Mouse (Mus musculus) kidney, postnatal 0 days (tissue): ENCODE data around the gene Dclre1c. TPM values are rescaled to one million over a fixed set of nuclear protein-coding genes. Genes with fewer than 3 reads are reported as not detected.
A peak's percentile ranks its signal among the peaks of the same experiment; 100 is the strongest.

ENCODE experiments used
- ATAC-seq: fragments of 200-750 bp; cut with Nextera tagmentation; replicated peaks from 2 replicates; pipeline ENCODE4 v1.8.0; 2017; ENCODE audit warnings: low read depth, moderate number of reproducible peaks, moderate TSS enrichment, moderate library complexity; ENCODE audit not compliant: low FRiP score
- DNase-seq: peaks from one replicate; pipeline ENCODE4 v3.0.0-alpha.2; 2016; ENCODE audit warnings: low spot score
- H3K27ac ChIP-seq: fragments of 300-500 bp; sonication (generic); 2 replicates; pipeline ENCODE4 v1.5.1; 2014; ENCODE audit warnings: mild to moderate bottlenecking
- H3K27me3 ChIP-seq: fragments of 300-500 bp; sonication (generic); 2 replicates; pipeline ENCODE4 v1.6.1; 2014; ENCODE audit warnings: low read length, mixed read lengths; ENCODE audit not compliant: insufficient read depth
- H3K36me3 ChIP-seq: fragments of 300-500 bp; sonication (generic); 2 replicates; pipeline ENCODE4 v1.6.1; 2014; ENCODE audit warnings: low read length, mixed read lengths; ENCODE audit not compliant: insufficient read depth
- H3K4me1 ChIP-seq: fragments of 300-500 bp; sonication (generic); replicated peaks from 2 replicates; pipeline ENCODE4 v1.6.1; 2014; ENCODE audit warnings: antibody characterized with exemption, low read length, mixed read lengths; ENCODE audit not compliant: insufficient read depth
- H3K4me2 ChIP-seq: fragments of 300-500 bp; sonication (generic); 2 replicates; pipeline ENCODE4 v1.6.1; 2014; ENCODE audit warnings: mild to moderate bottlenecking, low read length, moderate library complexity, mixed read lengths
- H3K4me3 ChIP-seq: fragments of 300-500 bp; sonication (generic); replicated peaks from 2 replicates; pipeline ENCODE4 v1.5.1; 2014; ENCODE audit warnings: low read depth, low read length
- H3K9ac ChIP-seq: fragments of 300-500 bp; sonication (generic); 2 replicates; pipeline ENCODE4 v1.6.1; 2014; ENCODE audit warnings: low read depth, low read length
- H3K9me3 ChIP-seq: fragments of 300-500 bp; sonication (generic); replicated peaks from 2 replicates; pipeline ENCODE4 v1.6.1; 2016; ENCODE audit warnings: low read length, inconsistent platforms, mixed read lengths
- CTCF ChIP-seq: IDR thresholded peaks from 2 replicates; pipeline ENCODE4 v1.5.1; 2016; ENCODE audit warnings: antibody characterized with exemption, low read depth, mild to moderate bottlenecking, moderate library complexity
- WGBS: fragments of 180-500 bp; shearing (Covaris S2); extraction: QIAGEN DNeasy Blood & Tissue Kit; methylation state at CpG from one replicate; pipeline ENCODE4 v1.1.7; 2014; 5-methylcytosine and 5-hydroxymethylcytosine counted together
- polyA plus RNA-seq: library from polyadenylated mRNA; unstranded; fragments of >200 nt; fragmentation: Nextera tagmentation; extraction: Ambion mirVana; gene quantifications from 2 replicates; pipeline ENCODE4 v1.2.1, GENCODE M21; 2015

Dclre1c gene
- polyA plus RNA-seq, 1 experiment from 2014 or later, result 3.5 TPM

DNA sequence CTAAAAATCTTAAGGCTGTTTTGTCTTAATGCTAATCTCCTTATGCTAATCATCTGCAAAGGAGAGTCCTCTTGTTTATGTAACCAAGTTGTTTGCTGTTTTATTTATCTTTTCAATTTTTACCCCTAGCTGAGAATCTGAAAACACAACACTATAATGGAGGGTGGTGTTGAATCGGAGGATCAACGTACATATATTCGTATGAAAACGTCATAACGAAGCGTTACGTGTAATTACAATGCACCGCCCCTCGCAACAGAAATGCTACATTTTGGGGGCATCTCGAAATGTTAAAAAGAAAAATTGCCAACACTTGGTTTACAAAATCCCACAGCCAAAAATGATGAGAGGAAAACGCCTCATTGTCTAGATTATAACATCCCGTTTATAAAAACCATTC lies 50.0 kb downstream of the Dclre1c start:
- Histone ChIP-seq H3K27me3 (no peaks in the 10 kb centered on the region), H3K4me1 (no peaks in the 10 kb centered on the region), H3K9ac (peak overlapping the region; percentile 69), H3K4me3 (peak overlapping the region; percentile 97), H3K36me3 (no peaks in the 10 kb centered on the region), H3K27ac (peak overlapping the region; percentile 78; the same call in 1 of the 2 replicates), H3K4me2 (peak overlapping the region; percentile 87), H3K9me3 (no peaks in the 10 kb centered on the region)
- TF ChIP-seq CTCF, result no peak
- DNase-seq (no peak), ATAC-seq (no peak)
- 1% methylated on average over 12 of the region's 12 CpGs for WGBS

GRCm38 (mm10) chr2:3474361-3474805 lies 50.5 kb downstream of the Dclre1c start:
- ATAC-seq (peak; percentile 78), DNase-seq (peak; percentile 58)
- TF ChIP-seq CTCF, result no peak
- peak overlapping the region; percentile 69 for H3K9ac ChIP-seq
- no peaks in the 10 kb centered on the region for H3K9me3 ChIP-seq
- H3K27me3 ChIP-seq, result no peaks in the 10 kb centered on the region
- WGBS, result 1% methylated on average over 46 of the region's 46 CpGs
- H3K36me3 ChIP-seq, result no peaks in the 10 kb centered on the region
- H3K4me2 ChIP-seq, result peak overlapping the region; percentile 87
- peak overlapping the region; percentile 78 for H3K27ac ChIP-seq
- H3K4me1 ChIP-seq, result no peaks in the 10 kb centered on the region
- peak overlapping the region; percentile 97 for H3K4me3 ChIP-seq

DNA sequence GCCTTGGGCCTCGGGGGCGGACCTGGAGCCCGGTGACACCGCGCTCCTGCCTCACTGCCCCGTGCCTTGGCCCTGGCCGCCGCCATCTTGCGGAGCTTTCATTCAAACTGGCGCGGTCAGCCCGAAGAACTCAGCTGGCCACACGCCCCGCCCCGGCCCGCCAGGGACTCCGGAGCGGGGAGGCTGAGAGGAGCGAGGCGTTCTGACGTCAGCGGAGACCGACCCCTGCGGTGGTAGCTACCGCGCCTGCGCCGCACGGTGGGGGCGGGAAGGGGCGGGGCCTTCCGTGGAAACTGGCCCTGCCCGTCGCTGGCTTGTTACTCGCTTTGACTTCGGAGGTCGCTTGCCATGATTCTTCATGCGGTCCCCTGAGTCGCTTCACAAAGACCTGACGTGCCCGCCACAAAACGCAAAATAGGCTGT lies 50.9 kb downstream of the Dclre1c start, which contains the start of gene Suv39h2:
TSS of gene Suv39h2 (minus strand) at position 171 of the 423 bp plus-strand sequence.
- no peaks in the 10 kb centered on the region for H3K4me1 ChIP-seq
- peak within 1 kb of the TSS; percentile 97 for H3K4me3 ChIP-seq
- TF ChIP-seq CTCF, result no peak; the same call in 1 of the 2 replicates
- DNase-seq (peak; percentile 98), ATAC-seq (peak; percentile 98)
- no peaks in the 10 kb centered on the region for H3K27me3 ChIP-seq
- under 1% methylated on average over 27 of the region's 42 CpGs for WGBS
- H3K4me2 ChIP-seq, result peak within 1 kb of the TSS; percentile 87
- peak within 1 kb of the TSS; percentile 78 for H3K27ac ChIP-seq
- H3K9me3 ChIP-seq, result no peaks in the 10 kb centered on the region
- no peaks in the 10 kb centered on the region for H3K36me3 ChIP-seq
- peak within 1 kb of the TSS; percentile 69 for H3K9ac ChIP-seq

DNA sequence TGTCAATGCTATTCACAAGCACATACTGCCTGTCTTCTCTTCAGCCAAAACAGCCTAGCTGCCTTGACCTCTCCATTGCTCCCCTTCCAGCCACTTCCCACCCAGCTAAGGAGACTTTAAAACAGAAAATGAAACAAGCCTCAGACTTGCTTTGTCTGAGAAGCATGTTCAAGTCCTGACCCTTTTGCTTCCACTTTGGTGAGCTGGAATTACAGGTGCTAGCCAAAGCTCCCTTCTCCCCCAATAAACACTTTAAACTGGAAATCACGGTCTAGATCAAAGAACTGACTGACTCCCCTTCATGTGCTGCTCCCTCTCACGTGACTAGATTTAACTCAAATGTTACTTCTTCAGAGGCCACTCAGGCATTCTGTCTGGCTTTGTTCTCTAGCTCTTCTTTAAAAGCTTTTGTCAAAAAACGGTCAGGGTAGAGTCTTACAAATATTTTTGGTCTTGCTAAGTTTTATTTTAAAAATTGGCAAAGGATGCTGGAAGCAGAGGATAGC lies 51.9 kb downstream of the Dclre1c start:
- no peaks in the 10 kb centered on the region for H3K27me3 ChIP-seq
- H3K4me3 ChIP-seq, result no peak overlapping the region; the same call in 1 of the 2 replicates
- H3K9me3 ChIP-seq, result no peaks in the 10 kb centered on the region
- no peaks in the 10 kb centered on the region for H3K4me1 ChIP-seq
- ATAC-seq (no peak), DNase-seq (no peak)
- TF ChIP-seq CTCF, result no peak
- H3K9ac ChIP-seq, result no peak overlapping the region
- H3K4me2 ChIP-seq, result peak overlapping the region; percentile 87; the same call in 1 of the 2 replicates
- H3K27ac ChIP-seq, result peak overlapping the region; percentile 78; the same call in 1 of the 2 replicates
- no peaks in the 10 kb centered on the region for H3K36me3 ChIP-seq
- 45% methylated on average over 3 of the region's 3 CpGs for WGBS

DNA sequence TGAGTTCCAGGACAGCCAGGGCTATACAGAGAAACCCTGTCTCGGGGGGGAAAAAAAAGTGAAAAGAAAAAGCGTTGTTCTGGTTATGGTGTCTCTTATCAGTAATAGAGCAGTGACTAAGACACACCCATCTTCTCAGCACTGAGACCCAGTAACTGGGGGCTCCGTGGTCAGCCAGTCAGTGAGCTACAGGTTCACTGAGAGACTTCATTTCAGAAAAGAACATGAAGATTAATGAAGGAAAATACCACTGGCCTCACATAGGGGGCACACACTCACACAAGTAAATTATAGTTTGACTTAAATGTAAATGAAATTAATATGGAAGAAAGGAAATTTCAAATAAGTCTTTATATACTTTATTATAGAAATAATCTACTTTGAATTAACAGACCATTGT lies 56.3 kb downstream of the Dclre1c start:
- DNase-seq (no peak), ATAC-seq (no peak)
- H3K4me2 ChIP-seq, result no peak overlapping the region
- H3K36me3 ChIP-seq, result no peaks in the 10 kb centered on the region
- no peak overlapping the region for H3K9ac ChIP-seq
- no peak overlapping the region for H3K27ac ChIP-seq
- no peaks in the 10 kb centered on the region for H3K4me1 ChIP-seq
- no peak for TF ChIP-seq CTCF
- no peaks in the 10 kb centered on the region for H3K9me3 ChIP-seq
- H3K4me3 ChIP-seq, result no peak overlapping the region
- WGBS, result 84% methylated on average over 3 of the region's 3 CpGs
- no peaks in the 10 kb centered on the region for H3K27me3 ChIP-seq

- no peak for DNase-seq
- 89% methylated on average over 3 of the region's 3 CpGs for WGBS
- Histone ChIP-seq H3K4me3 (no peak overlapping the region), H3K9ac (no peak overlapping the region), H3K4me1 (no peaks in the 10 kb centered on the region), H3K9me3 (no peaks in the 10 kb centered on the region), H3K27me3 (no peaks in the 10 kb centered on the region), H3K4me2 (no peak overlapping the region), H3K36me3 (peaks cover 40% of the 10 kb centered on the region), H3K27ac (no peak overlapping the region)
- ATAC-seq, result no peak
- TF ChIP-seq CTCF, result no peak
These were observed 65.9 kb downstream of the Dclre1c start for GRCm38 (mm10) chr2:3489816-3490215.
